Mouse (Mus musculus) lung, postnatal 36 days (tissue): ENCODE measurements around the gene Tnnc2.

Source experiments
- DNase-seq: peaks from one replicate; pipeline ENCODE4 v3.0.0; 2022; ENCODE audit warnings: mixed read lengths

Gene Tnnc2

DNA sequence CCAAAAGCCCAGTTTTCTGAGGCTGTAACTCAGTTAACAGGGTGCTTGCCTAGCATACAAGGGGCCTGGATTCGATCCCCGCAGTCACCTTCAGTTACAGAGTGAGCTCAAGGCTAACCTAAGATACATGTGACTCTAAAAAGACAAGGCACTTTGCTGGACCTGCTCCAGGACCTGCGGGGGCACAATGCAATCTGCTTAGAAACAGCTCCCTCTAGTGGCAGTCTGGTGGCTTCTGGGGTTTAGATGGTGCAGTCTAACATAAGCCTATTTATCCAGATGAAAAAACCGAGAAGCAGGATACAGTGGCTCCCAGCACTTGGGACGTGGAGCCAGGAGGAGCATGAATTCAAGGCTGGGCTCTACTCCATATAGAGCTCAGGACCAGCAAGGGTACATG is 14.5 kb upstream of the Tnnc2 start:
- DNase-seq = peak; percentile 95

DNA sequence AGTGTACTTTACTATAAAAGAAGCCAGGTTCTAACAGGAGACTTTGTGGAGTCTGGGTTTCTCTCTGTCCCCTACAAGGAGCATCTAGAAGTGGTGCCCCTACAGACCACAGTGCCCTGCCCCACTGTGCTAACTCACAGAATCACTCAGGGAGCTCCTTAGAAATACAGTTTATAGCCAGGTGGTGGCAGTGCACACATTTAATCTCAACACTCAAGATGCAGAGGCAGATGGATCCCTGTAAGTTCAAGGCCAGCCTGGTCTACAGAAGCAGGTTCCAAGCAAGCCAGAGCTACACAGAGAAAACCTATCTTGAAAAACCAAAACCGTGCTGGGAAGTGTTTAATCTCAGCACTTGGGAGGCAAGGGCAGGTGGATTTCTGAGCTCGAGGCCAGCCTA is 14.0 kb upstream of the Tnnc2 start:
- DNase-seq = peak; percentile 38

DNA sequence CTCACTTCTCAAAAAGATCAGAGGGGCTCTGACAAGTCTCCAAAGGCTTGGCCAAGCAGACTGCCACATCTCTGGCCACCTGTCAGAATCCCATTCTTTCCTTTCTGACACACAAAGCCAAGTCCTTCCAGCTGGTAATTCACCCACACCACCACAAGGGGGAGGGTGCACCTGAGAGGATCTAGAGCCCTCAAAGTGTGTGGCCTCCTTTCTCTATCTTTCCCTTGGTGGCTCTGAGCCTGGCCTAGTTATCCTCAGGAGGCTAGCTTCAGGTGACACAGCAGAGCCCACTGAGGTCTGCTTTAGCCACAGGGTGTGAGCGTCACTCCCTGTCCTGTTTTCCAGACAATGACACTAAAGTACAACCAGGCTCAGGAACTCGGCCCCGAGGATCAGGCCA is 13.5 kb upstream of the Tnnc2 start:
- DNase-seq = peak; percentile 79

DNA sequence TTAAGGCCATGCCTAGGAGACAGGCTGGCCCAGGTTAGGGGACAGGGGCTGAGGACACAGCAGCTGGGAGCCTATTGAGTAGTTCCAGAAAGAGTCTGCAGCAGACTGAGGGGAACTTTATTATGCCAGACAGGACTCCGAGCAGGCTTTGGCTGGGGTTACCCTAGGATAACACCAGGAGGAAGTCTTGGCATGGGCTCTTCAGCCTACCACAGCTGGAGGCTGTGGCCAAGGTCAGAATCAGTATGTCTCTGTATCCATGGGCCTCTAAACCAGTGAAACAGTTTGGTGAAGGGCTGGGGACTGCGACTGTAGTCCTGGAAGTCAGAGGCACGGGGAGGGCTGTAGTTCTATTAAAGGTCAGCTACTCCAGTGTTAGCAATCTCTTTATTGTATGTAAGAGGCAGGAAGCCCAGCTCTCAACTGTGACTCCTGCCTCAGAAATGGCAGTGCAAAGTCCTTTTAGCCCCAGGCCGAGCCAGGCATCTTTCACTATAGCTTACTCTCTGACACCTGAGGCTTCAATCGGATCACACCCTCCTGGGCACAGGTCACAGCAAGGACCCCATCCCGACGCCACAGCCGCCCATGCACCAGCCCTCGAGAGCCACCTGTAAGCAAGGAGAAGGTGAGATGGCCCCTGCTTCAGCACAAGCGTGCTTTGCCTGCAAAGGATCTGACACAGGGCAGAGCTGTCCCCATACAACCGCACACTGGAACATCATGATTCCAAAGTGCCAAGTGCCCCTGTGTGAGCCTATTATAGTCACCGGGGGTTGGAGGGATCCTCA is 12.8 kb upstream of the Tnnc2 start:
- DNase-seq = no peak

DNA sequence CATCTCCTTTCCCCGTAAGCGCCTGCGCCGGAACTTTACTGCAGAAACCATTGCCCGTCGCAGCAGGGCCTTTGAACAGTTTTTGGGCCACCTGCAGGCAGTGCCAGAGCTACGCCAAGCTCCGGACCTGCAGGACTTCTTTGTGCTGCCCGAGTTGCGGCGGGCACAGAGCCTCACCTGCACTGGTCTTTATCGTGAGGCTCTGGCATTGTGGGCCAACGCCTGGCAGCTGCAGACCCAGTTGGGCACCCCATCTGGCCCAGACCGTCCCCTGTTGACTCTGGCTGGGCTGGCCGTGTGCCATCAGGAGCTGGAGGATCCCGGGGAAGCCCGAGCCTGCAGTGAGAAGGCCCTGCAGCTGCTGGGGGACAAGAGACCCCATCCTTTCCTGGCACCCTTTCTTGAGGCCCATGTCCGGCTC is 12.1 kb upstream of the Tnnc2 start:
- no peak for DNase-seq

DNA sequence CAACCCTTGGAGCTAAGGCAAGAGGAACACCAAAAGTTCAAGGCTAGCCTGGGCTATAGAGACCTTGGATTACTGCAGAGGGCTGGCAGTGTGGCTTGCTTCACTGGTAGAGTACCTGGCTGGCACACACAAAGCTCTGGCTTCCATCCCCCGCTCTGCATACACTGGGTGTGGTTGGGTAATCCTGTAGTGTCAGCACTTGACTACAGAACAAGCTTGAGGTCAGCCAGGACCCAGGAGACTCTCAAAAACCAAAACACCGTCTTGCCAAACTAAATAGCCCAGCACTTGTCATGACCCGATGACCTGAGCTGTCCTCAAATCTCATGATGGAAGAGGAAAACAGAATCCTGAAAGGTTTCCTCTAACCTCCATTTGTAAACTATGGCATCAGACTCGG is 10.7 kb upstream of the Tnnc2 start:
- DNase-seq = peak; percentile 87

DNA sequence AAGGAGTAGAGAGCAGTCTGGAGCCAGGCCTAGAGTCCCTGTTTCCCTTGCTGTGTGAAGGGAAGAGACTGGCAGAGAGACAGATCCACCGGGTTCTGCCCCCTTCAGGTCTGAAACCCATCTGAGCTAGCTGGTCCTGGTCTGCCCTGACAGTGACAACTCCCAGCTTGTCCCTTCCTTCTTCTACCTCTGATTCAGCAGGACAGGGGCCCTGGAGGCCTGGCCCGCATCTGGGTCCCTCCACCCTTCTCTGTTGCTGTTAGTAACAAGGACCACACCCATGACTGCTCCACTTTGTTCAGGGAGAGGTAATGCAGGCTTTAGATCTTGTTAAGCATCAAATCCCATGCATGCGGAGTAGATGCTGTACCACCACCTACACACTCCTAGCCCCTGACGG is 8.6 kb upstream of the Tnnc2 start:
- DNase-seq = no peak

DNA sequence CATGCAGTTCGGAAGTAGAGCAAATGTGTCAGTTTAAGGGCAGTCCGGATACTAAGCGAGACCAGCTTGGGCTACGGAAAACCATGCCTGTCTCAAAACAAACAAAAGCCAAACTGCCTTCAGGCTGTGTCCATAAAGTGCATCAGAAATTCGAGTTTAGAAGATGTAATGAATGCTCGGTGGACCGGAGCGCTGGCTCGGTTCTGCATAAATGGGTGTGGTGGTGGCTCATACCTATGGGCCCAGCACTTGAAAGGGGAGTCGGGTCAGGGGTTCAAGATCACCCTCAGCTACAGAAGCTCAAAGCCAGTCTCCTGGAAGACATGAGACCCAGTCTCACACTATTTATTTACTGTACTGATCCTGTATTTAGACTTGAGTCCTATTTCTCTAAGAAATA is 8.0 kb upstream of the Tnnc2 start:
- no peak for DNase-seq

DNA sequence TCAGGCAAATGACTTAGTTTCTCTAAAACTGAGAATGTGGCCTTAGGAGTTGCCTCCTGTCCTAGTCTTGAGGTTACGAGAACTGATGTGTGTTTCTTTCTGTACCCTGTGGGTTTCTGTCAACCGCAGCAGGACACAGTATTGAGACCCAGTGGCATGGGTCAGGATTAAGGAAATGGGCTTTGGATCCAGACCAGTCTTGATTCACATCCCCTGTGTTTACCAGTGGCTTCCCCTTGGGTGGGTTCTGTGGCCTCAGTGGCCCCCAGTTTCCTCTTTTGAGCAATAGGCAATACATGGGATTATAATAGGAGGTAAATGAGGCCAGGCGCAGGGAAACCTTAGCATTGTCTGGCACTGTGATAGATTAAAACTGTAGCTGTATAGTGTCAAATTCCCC is 7.3 kb upstream of the Tnnc2 start:
- DNase-seq = peak; percentile 45

DNA sequence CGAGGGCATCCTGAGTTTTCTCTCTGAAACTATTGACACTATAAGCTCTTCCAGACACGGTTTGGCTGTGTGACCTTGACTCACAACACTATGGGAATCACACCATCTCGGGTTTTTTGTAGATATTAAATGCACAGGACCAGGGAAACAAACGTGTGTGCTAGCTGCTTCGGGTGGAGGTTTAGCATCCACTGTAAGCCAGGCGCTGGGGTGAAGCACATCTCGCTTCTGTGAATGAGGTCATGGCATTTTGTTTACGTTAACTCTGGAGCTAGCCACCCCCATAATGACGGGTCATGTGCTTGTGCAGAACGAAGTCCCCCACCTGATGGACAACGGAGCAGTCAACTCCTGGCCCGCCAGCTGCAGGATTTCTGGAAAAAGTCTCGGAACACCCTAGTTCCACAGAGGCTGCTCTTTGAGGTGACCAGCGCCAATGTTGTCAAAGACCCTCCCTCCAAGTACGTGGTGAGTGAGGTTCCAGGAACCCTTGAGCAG is 6.7 kb upstream of the Tnnc2 start:
- peak; percentile 57 for DNase-seq

DNA sequence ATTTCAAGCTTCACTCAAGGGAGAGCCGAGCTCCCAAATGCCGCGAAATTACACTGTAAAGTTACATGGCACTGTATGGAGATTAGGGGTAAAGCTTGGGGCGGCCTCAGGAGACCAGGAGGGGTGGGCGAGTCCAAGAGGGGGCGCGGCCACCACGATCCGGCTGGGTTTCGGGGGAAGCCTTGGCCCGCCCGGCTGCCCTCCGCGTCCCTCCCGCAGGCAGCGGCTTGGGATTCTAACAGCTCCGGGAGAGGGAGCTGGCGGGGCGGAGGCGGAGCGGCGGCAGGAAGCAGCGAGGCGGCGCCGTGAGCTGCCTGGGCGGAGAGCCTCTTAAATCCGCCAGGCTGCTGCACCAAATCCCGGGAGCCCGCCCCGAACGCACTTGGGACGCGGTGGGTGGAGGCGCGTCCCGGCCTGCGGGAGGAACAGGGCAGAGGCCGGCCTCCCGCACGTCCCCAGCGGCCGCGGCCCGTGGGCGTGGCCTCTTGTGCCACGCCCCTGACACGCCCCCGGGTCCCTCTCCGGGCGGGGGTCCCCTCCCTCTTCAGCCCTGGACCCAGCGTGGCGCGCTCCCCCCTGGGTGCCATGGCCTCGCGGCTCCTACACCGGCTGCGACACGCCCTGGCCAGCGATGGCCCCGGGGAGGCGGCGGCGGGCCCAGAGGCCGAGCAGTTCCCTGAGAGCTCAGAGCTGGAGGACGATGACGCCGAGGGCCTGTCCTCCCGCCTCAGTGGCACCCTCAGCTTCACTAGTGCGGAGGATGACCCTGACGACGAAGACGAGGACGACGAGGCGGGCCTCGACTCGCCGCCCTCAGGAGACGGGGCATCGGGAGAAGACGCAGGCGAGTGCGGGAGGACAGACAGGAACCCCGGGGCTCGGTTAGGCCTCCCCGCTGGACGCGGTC is 6.0 kb upstream of the Tnnc2 start, which contains the start of gene Snx21:
Gene Snx21 (plus strand): TSS at position 343 of the 907 bp plus-strand sequence.
- DNase-seq = peak; percentile 96

DNA sequence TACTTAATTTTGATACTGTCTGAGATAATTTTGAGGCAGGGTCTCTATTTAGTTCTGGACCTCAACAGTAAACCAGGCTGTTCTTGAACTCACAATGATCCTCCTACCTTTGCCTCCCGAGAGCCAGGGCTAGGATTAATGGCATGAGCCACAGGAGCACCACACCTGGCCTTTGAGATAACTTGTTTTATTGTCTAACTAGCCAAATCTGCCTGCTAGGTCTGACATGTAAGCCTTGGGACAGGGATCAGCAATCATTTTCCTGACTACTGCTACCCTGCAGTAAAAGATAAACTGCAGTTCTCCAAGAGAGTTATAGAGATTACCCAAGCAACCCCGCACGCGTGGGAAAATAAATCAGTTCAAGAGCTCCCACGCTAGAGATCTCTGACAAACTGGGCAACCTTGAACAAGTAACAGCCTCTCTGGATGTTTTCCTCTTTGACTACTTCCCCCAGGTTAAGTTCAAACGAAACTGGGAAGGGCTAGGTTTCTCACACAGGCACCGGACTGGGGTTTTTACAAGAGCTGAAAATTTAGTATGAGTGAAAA is 5.2 kb upstream of the Tnnc2 start:
- DNase-seq = no peak

DNA sequence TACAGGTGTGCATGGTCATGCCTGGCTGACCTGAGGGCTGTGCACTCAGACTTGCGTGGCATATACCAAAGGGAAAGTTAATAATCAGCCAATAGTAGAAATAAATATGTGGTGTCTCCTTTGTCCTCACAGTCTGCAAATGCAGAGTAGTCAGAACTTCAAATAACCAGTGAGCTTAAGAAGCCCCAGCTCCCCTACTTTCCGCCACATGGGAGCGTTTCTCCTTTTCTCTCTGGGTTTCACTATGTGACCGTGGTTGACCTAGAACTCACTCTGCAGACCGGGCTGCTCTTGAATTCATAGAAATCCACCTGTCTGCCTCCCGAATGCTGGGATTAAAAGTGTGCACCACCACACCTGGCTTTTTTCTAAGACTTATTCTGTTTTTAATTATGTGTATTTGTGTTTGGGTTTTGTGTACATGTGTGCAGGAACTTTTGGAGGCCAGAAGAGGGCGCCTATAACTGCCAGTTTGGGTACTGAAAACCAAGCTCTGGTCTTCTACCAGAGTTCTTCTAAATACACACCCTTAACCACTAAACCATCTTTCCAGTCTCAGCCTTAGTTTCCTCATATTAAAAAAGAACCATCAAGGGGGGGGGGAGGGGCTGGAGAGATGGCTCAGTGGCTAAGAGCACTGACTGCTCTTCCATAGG is 4.3 kb upstream of the Tnnc2 start:
- no peak for DNase-seq

DNA sequence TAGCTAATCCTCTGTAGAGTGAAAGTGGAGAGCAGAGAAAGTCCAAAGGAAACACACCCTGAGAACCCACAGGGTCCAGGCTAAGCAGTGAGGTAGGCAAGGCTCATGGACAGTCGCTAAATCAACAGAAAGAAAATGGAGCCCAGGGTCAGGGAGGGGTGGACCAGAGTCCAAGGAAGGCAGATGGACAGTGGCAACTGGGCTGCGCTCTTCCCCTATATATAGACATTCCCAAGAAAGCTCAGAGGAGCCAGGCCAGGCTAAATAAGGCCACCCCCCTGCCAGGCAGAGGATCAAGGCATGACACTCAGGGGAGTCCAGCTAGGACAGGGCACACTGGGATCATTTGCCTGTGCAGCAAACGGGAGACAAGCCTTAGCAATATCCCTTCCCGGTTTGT is 2.1 kb upstream of the Tnnc2 start:
- DNase-seq = no peak

DNA sequence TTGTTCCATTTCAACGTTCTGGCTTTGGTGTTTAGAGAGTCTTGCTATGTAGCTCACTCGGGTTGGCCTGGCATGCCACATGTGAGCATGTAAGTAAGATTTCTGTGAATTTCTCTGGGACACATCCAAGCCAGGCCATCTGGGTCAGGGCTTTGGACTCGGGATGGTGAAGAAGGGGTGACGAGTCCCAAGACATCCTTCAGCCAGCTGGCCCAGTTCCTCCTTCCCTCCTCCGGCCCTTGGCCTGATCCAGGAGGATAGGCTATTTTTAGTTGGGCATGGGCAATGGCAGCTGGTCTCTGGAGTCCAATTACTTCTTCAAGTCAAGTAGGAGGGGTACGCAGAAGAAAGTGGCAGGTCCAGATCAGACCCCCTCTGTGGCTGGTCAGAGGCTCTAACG is 958 bp downstream of the Tnnc2 start:
- no peak for DNase-seq

DNA sequence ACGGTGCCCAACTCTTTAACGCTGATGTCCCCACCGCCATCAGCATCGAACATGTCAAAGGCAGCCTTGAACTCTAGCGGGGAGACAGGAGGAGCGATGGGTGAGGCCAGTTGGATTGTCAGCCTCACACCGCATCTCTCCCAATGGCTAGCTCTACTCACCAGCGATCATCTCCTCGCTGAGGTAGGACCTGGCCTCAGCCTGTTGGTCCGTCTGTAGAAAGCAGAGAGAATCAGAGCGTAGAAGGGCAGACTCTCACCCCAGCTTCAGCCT is 1.8 kb downstream of the Tnnc2 start:
- no peak for DNase-seq

DNA sequence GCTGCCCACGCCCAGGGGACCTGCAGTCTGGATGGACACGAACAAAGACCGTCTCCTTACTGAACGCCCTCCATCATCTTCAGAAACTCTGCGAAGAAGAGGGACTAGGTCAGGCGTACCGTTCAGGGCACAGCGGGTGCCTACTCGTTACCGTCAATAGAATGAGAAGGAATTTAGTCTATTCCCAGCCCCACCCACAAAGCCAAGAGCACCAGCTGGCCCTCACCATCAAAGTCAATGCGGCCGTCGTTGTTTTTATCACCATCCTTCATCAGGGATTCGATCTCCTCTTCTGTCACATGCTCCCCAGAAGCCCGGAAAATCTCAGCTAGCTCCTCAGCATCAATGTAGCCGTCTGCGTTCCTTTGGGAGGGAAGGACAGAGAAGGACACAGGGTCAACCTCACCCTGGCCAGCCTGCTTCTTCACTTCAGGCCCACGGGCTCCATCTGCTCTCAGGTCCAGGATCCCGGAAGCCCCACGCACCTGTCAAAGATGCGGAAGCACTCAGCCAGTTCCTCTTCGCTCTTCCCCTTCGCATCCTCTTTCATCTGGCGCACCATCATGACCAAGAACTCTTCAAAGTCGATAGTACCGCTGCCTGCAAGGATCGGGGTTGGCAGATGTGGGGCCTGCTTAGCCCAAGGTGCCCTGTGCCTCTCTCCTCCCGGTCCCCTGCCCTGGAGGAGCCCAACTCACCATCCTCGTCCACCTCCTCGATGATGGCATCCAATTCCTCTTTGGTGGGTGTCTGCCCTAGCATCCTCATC is 2.3 kb downstream of the Tnnc2 start:
- DNase-seq = no peak

DNA sequence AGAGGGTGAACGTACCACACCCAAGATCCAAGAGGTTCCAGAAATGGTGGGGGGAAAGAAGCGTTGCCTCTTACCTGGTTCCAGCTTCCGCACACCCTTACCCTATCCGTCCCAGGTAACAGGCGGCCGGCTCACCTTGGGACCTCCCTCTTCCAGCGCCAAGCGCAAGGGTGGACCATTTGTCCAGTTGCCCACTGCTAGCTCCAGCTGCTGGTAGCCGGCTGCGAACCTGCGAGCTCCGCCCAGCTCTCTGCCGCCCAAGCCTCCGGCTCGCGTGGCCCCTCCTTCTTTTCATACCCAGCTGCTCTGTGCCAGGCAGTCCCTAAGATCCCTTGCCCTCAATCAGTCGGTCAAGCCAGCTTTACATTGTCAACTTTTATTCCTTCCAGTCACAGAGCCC is 3.0 kb downstream of the Tnnc2 start:
- no peak for DNase-seq

DNA sequence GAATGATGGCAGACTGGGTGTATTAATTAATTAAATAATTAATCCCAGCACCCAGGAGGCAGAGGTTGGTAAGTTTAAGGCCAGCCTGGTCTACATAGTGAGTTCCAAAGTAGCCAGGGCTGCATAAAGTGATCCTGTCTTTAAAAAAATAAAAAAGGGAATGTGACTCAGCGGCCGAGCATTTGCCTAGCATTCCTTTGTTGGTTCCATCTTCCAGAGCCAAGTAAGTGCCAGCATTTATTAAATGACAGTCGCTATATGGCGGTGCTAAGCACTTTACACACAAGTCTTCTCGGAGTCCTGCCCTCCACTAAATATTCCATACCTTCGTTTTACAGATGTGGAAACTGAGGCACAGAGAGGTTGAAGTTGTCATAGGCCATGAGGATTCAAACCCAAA is 3.6 kb downstream of the Tnnc2 start:
- no peak for DNase-seq

DNA sequence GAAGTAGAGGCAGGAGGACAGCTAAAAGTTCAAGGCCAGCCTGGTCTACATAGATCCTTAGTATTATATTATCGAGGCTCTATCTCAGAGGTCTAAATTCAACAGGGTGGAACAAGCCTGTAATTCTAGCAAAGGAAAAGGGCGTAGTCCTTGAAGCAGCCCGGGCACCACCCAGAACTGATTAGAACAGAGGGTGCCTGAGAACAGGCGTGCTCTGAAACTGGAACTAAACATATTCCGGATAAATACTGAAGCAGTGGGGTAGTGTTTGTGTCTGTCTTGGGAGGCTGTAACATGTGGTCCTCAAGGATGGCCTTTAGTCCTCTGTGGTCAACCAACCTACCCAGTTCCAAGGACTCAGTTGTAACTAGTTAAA is 5.8 kb downstream of the Tnnc2 start:
- DNase-seq = peak; percentile 54

DNA sequence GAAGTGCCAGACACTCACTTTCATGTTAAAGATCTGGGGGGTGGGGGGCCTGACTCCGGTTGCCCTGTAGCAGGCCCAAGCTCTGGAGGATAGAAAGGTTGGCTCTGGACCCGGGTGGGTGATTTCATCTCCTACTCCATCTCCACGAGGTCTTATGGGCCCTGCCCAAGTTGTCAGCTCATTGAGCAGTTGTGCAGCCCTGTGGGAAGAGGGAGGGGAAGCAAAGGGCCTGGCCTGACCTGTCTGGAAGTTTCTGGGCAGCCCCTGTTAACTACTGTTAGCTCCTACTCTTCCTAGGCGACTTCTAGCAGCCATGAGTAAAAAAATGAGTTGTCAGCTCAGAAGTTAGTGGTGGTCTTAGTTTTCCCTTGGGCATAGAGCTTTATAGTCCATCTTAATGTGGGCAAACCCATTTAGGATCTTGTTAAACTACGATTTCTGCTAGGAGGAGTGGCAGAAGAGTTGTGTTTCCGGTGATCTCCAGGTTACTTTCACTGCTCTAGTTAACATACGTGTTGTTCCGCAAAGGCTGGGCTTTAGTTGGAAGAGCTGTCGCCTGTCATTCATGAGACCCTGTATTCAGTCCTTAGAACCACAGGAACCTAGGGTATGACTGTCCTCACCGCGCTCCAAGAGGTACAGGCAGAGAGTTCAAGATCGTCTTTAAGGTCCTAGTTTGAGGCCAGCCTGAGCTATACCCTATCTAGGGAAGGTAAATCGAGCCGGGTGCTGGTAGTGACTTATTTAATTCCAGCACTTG is 6.4 kb downstream of the Tnnc2 start:
- no peak for DNase-seq

DNA sequence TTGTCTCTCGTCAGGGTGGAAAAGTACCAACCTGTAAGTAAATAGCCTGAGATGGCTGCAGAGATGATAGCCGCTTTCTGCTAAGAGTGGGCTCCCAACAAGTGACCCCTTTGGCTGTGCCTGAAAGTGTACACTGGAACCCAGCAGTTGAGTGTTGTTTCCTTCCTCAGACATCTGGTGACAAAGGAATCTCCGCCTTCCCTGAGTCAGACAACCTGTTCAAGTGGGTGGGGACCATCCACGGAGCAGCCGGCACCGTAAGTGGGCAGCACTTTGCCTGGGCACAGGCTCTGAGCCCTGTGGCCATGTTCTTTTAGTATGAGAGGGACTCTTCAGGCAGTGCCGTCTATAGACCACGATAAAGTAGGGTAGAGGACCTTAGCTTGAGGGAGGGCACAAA is 8.6 kb downstream of the Tnnc2 start:
- no peak for DNase-seq
